33 mouse cellular contexts compared by ENCODE assay signal in genomic region chr17:25468301-25468700, GRCm38 (mm10). TPM values are rescaled to one million over a fixed set of nuclear protein-coding genes. Genes with fewer than 3 reads are reported as not detected.
DNase-seq lines count a peak whose midpoint lies in the region; ATAC-seq lines count a peak whose summit lies in the region.
"Had no signal": no experiment of that assay in that cellular context is flagged by ENCODE, and none has a peak within 500 bp of the region (broad histone marks: within the 10 kb centered on the region; RNA-seq: fewer than 3 reads in every experiment).

No protein-coding gene starts in this region.

- H3K36me3 ChIP-seq in heart, embryonic 10.5 days: no peaks in the 10 kb centered on the region
- no peaks in the 10 kb centered on the region for H3K36me3 ChIP-seq in heart, embryonic 15.5 days
- H3K36me3 ChIP-seq: forebrain, embryonic 15.5 days; limb, embryonic 10.5 days; limb, embryonic 15.5 days; midbrain, embryonic 13.5 days; stomach, embryonic 15.5 days had no signal

- no peak; the same call in 1 of the 2 replicates for ATAC-seq in heart, embryonic 15.5 days (replicated peaks; ENCODE audit: insufficient number of reproducible peaks, insufficient read depth, low FRiP score, low read depth)
- ATAC-seq: CD4-positive, CD25-positive, alpha-beta regulatory T cell, adult 4 months; forebrain, embryonic 15.5 days; intestine, postnatal 0 days; midbrain, embryonic 13.5 days had no signal

- no peak overlapping the region for H3K4me2 ChIP-seq in heart, embryonic 15.5 days
- H3K4me2 ChIP-seq: forebrain, embryonic 15.5 days; hindbrain, embryonic 14.5 days; limb, embryonic 15.5 days; midbrain, embryonic 13.5 days; stomach, embryonic 15.5 days had no signal

- no peak overlapping the region for H3K9ac ChIP-seq in heart, embryonic 15.5 days
- H3K9ac ChIP-seq: forebrain, embryonic 15.5 days; hindbrain, embryonic 14.5 days; limb, embryonic 15.5 days; liver, embryonic 14.5 days; midbrain, embryonic 13.5 days; stomach, embryonic 15.5 days had no signal

- DNase-seq in heart, embryonic 10.5 days (ENCODE audit: low spot score): no peak
- no peak for DNase-seq in heart, adult 18-20 months
- DNase-seq in heart, adult 9 months (ENCODE audit: low spot score in 2 of 2): no peak
- DNase-seq in adrenal gland, adult 8-10 months: peak; percentile 60
- peak; percentile 61 for DNase-seq in adrenal gland, postnatal 25 days
- no peak for DNase-seq in urinary bladder, postnatal 36 days (ENCODE audit: low spot score in 2 of 2)
- DNase-seq: cerebellum, adult 8-10 months; cerebellum, postnatal 36 days; gastrocnemius, postnatal 25 days; kidney, postnatal 14 days; layer of hippocampus, adult 9-11 months; lung, adult 2 months; lung, postnatal 10 days; retina, postnatal 1 day; right cerebral cortex, postnatal 14 days had no signal

- H3K4me1 ChIP-seq in heart, embryonic 10.5 days: peaks cover 91% of the 10 kb centered on the region
- peaks cover 57% of the 10 kb centered on the region for H3K4me1 ChIP-seq in heart, embryonic 15.5 days (replicated peaks)
- H3K4me1 ChIP-seq: forebrain, embryonic 15.5 days; limb, embryonic 15.5 days; stomach, embryonic 15.5 days had no signal

- WGBS in heart, embryonic 10.5 days: 41% methylated on average over 6 of the region's 6 CpGs
- WGBS in heart, embryonic 15.5 days: 42% methylated on average over 6 of the region's 6 CpGs

- no peaks in the 10 kb centered on the region for H3K9me3 ChIP-seq in heart, embryonic 10.5 days
- no peaks in the 10 kb centered on the region for H3K9me3 ChIP-seq in heart, embryonic 15.5 days (replicated peaks)
- H3K9me3 ChIP-seq: forebrain, embryonic 15.5 days; limb, embryonic 10.5 days; limb, embryonic 15.5 days; midbrain, embryonic 13.5 days; stomach, embryonic 15.5 days had no signal

- H3K27me3 ChIP-seq in heart, embryonic 10.5 days (ENCODE audit: insufficient read depth, poor library complexity, severe bottlenecking): peaks cover 12% of the 10 kb centered on the region
- peaks cover 17% of the 10 kb centered on the region for H3K27me3 ChIP-seq in heart, embryonic 15.5 days

- no peak overlapping the region for H3K4me3 ChIP-seq in heart, embryonic 10.5 days
- no peak overlapping the region for H3K4me3 ChIP-seq in heart, embryonic 15.5 days
- H3K4me3 ChIP-seq: forebrain, embryonic 15.5 days; heart, adult 2 months; limb, embryonic 10.5 days; limb, embryonic 15.5 days; midbrain, embryonic 13.5 days; stomach, embryonic 15.5 days had no signal

- peak overlapping the region; percentile 54 for H3K27ac ChIP-seq in heart, embryonic 10.5 days
- H3K27ac ChIP-seq in heart, embryonic 15.5 days: peak overlapping the region; percentile 3; the same call in 1 of the 2 replicates
- H3K27ac ChIP-seq: forebrain, embryonic 15.5 days; heart, adult 2 months; hindbrain, embryonic 14.5 days; limb, embryonic 10.5 days; limb, embryonic 15.5 days; liver, embryonic 14.5 days; macrophage; midbrain, embryonic 13.5 days; stomach, embryonic 15.5 days had no signal

RNA-seq across cellular contexts. Expression of gene Tekt4, which starts 13.9 kb away (rescaled TPM):
- polyA plus RNA-seq in heart, embryonic 10.5 days (2016; fragmentation: Nextera tagmentation; extraction: Ambion mirVana): 0.55 and 0.84 TPM in 2 replicates
- total RNA-seq in heart, adult 18-20 months (2021): under 1 TPM in 1 of 2 experiments, not detected in 1; 0.67 TPM
- polyA plus RNA-seq in heart, embryonic 15.5 days (2015; fragmentation: Nextera tagmentation; extraction: Ambion mirVana): 0.41 and 0.45 TPM in 2 replicates
- total RNA-seq in adrenal gland, adult 8-10 months (2022): under 1 TPM in 2 of 4 experiments, not detected in 2; 0.23 to 0.45 TPM
- not detected in 2 replicates for total RNA-seq in adrenal gland, postnatal 25 days (2021)
- total RNA-seq: adrenal gland, adult 18-20 months; gastrocnemius, adult 18-20 months; gastrocnemius, postnatal 25 days; heart, adult 2 months; megakaryocyte-erythroid progenitor cell, adult 5-6 weeks had no signal
- polyA plus RNA-seq: CD4-positive, CD25-positive, alpha-beta regulatory T cell, adult 4 months; embryonic facial prominence, embryonic 11.5 days; intestine, postnatal 0 days; kidney, embryonic 14.5 days; limb, embryonic 10.5 days; limb, embryonic 15.5 days; macrophage; small intestine, adult 2 months had no signal

RNA-seq across cellular contexts. Expression of gene Sstr5, which starts 28.8 kb away (rescaled TPM):
- 1.1 and 1.5 TPM in 2 replicates for polyA plus RNA-seq in heart, embryonic 10.5 days (2016; fragmentation: Nextera tagmentation; extraction: Ambion mirVana)
- total RNA-seq in heart, adult 18-20 months (2021): not detected
- polyA plus RNA-seq in heart, embryonic 15.5 days (2015; fragmentation: Nextera tagmentation; extraction: Ambion mirVana): 0.06 and 0.20 TPM in 2 replicates
- 1 to 10 TPM; 1.0 to 1.4 (median 1.2) TPM for total RNA-seq in adrenal gland, adult 8-10 months (2022)
- total RNA-seq in adrenal gland, postnatal 25 days (2021): 0.21 TPM in 1 of 2 replicates, not detected in the other
- total RNA-seq: gastrocnemius, adult 18-20 months; gastrocnemius, postnatal 25 days; heart, adult 2 months; megakaryocyte-erythroid progenitor cell, adult 5-6 weeks had no signal
- polyA plus RNA-seq: CD4-positive, CD25-positive, alpha-beta regulatory T cell, adult 4 months; heart, adult 2 months; kidney, embryonic 14.5 days; macrophage had no signal

RNA-seq across cellular contexts. Expression of gene Cacna1h, which starts 34.7 kb away (rescaled TPM):
- 11.1 and 11.8 TPM in 2 replicates for polyA plus RNA-seq in heart, embryonic 10.5 days (2016; fragmentation: Nextera tagmentation; extraction: Ambion mirVana)
- 1 to 10 TPM; 6.1 to 6.7 TPM for total RNA-seq in heart, adult 18-20 months (2021)
- polyA plus RNA-seq in heart, embryonic 15.5 days (2015; fragmentation: Nextera tagmentation; extraction: Ambion mirVana): 5.5 and 6.5 TPM in 2 replicates
- 100 to 1,000 TPM; 117 to 206 (median 157) TPM for total RNA-seq in adrenal gland, adult 8-10 months (2022)
- total RNA-seq in adrenal gland, postnatal 25 days (2021): 100 and 109 TPM in 2 replicates
- polyA plus RNA-seq: CD4-positive, CD25-positive, alpha-beta regulatory T cell, adult 4 months; macrophage had no signal

Comparison
In these comparisons a context has a peak if more than half of its experiments do, and no peak if none do; other contexts are left out.
1. DNase-seq: peak in adrenal gland, adult 8-10 months (single experiment) and adrenal gland, postnatal 25 days (single experiment); none in heart, embryonic 10.5 days (single experiment), heart, adult 18-20 months (0 of 2), heart, adult 9 months (0 of 2) and urinary bladder, postnatal 36 days (0 of 2).
2. RNA of gene Cacna1h, which starts 34.7 kb away (total RNA-seq): 117 to 206 TPM in adrenal gland, adult 8-10 months and 100 to 109 TPM in adrenal gland, postnatal 25 days; 6.1 to 6.7 TPM in heart, adult 18-20 months; every median in the first group is over 10 times any median in the second.